Mouse (Mus musculus) colon, adult 2 months (tissue): Measurements from ENCODE around the gene Gfpt2. TPM values are rescaled to one million over a fixed set of nuclear protein-coding genes. Genes with fewer than 3 reads are reported as not detected.

Experiments used
- polyA plus RNA-seq: library from polyadenylated mRNA; depleted of rRNA; stranded (reverse); fragments of >200 nt; gene quantifications from 2 replicates; pipeline ENCODE4 v1.2.3, GENCODE M21; 2012; rRNA removed

Gene Gfpt2
- 2.6 and 3.1 TPM in 2 replicates for polyA plus RNA-seq

GRCm38 (mm10) chr11:49793619-49794341 is at the start of gene Gfpt2:
TSS of gene Gfpt2 (plus strand) at chr11:49794178.

DNA sequence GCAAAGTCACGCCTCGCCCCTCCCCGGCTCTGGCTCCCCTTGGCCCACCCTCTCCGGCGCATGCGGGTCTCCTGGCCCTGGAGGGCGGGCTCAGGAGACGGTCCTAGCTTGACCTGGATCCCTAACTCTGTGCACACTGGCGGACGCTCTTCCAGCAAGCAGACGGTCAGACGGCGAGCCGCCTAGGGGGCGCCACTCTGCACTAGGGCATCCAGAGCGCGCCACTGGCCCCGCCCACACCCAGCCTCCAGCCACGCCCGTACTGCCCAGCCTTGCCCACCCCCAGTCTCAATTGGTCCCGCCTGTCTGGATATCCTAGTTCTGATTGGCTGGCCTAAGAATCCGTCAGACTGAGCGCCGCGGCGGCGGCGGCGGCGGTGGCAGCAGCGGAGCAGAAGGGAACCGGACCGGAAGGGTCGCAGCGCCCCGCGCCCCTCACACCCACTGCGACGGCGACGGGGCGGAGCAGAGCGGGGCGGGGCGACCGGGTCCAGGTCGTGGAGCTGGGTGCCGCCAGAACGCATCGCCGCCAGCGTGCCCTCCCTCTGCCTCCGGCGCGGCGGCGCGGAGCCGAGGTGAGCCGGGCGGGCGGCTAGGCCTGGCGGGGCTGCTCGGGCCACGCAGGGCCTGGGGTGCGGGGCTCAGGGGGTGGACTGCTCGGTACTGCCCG is 52.6 kb downstream of the Gfpt2 start, which contains the start of gene Mapk9:
Mapk9 (plus strand) TSS at position 351 of the 670 bp plus-strand sequence.

Other genes with a start within 250 kb of the Gfpt2 start
- gene Olfr1380, start 237.3 kb upstream of the Gfpt2 start, polyA plus RNA-seq: not detected in 2 replicates
- 7.7 and 9.2 TPM in 2 replicates for gene Flt4, start 184.9 kb upstream of the Gfpt2 start, polyA plus RNA-seq
- 0.73 and 0.74 TPM in 2 replicates for gene Scgb3a1, start 130.6 kb upstream of the Gfpt2 start, polyA plus RNA-seq
- gene Cnot6, start 81.5 kb upstream of the Gfpt2 start, polyA plus RNA-seq: 6.1 and 6.7 TPM in 2 replicates
- 12.5 and 14.3 TPM in 2 replicates for gene Mapk9, start 52.6 kb downstream of the Gfpt2 start, polyA plus RNA-seq
- gene Rasgef1c, start 107.7 kb downstream of the Gfpt2 start, polyA plus RNA-seq: 2.0 and 2.8 TPM in 2 replicates
- gene Rnf130, start 231.2 kb downstream of the Gfpt2 start, polyA plus RNA-seq: 141 and 151 TPM in 2 replicates